Mouse (Mus musculus): Measurements from ENCODE around the gene Eif4b. TPM values are rescaled to one million over a fixed set of nuclear protein-coding genes. Genes with fewer than 3 reads are reported as not detected.
"Not testable (repeated sequence)": the region's sequence is repeated elsewhere in the genome, so short reads cannot be mapped to it uniquely, and the experiment has no call there.

The Eif4b gene
- polyA plus RNA-seq, 2 experiments: 133 to 199 TPM

DNA sequence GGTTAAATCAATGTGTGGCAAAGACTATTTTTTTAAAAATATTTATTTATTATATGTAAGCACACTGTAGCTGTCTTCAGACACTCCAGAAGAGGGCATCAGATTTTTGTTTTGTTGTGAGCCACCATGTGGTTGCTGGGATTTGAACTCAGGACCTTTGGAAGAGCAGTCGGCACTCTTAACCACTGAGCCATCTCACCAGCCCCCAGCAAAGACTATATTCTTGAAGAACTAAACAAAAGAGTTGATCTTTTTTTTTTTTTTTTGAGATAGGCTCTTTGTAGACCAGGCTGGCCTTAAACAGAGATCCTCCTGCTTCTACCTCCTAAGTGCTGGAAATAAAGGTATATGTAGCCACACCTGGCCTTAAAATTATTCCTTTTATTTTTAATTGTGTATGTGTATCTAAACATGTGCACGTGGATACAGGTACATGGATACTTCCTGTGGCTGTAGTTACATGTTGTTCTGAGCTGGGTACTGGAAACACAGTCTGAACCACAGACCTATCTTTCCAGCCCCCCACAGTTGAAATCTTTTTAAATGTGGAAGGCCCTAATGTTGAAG, 3.6 kb downstream of the Eif4b start:
- 91% methylated on average over 2 of the region's 2 CpGs for WGBS

DNA sequence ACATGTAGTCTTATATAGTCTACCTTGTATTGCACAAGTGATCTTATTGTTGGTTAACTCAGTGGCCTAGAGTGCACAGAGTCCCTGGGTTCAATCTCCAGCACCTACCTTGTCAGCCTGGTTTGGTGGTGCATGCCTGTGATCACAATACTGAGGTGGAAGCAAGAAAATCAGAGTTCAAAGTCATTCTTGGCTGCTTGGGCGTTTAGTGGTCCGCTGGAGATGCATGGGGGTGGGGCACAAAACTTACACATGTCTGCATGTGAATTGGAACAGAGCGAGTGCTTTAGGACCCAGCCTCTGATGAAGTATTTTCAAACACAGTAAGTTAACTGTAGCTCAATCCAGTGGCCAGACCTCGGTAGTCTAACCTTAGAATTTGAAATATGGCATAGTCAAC, 5.6 kb downstream of the Eif4b start:
- H3K4me2 ChIP-seq (replicated peaks; ENCODE audit: low read depth, low read length, severe bottlenecking): no peak overlapping the region
- no peak for DNase-seq (ENCODE audit: low spot score)
- ATAC-seq (ENCODE audit: low FRiP score, low read depth): no peak
- H3K9me3 ChIP-seq (ENCODE audit: control insufficient read depth, low read length): no peaks in the 10 kb centered on the region
- no peaks in the 10 kb centered on the region for H3K27me3 ChIP-seq (ENCODE audit: control insufficient read depth, insufficient read depth, low read length)
- no peak overlapping the region for H3K27ac ChIP-seq (replicated peaks; ENCODE audit: low read depth, low read length)
- H3K36me3 ChIP-seq (ENCODE audit: control insufficient read depth, insufficient read depth, low read length): peaks cover 30% of the 10 kb centered on the region
- H3K9ac ChIP-seq (ENCODE audit: low read depth, low read length, severe bottlenecking): no peak overlapping the region
- H3K4me3 ChIP-seq (replicated peaks; ENCODE audit: low read length): no peak overlapping the region
- H3K4me1 ChIP-seq (ENCODE audit: control insufficient read depth, insufficient read depth, low read length): peaks cover 12% of the 10 kb centered on the region; the same call in 1 of the 2 replicates
- no peak for TF ChIP-seq POLR2A (IDR thresholded peaks at IDR 0.05; ENCODE audit: borderline replicate concordance, extremely low read depth, insufficient read depth, insufficient read length)
- WGBS: 77% methylated on average over 4 of the region's 4 CpGs

More for the DNA sequence above, 3.6 kb downstream of the Eif4b start:
- Histone ChIP-seq H3K27ac (replicated peaks; ENCODE audit: low read depth, low read length) (no peak overlapping the region), H3K9me3 (ENCODE audit: control insufficient read depth, low read length) (no peaks in the 10 kb centered on the region), H3K4me1 (ENCODE audit: control insufficient read depth, insufficient read depth, low read length) (peaks cover 12% of the 10 kb centered on the region; the same call in 1 of the 2 replicates), H3K9ac (ENCODE audit: low read depth, low read length, severe bottlenecking) (no peak overlapping the region), H3K36me3 (ENCODE audit: control insufficient read depth, insufficient read depth, low read length) (peaks cover 10% of the 10 kb centered on the region), H3K4me2 (replicated peaks; ENCODE audit: low read depth, low read length, severe bottlenecking) (no peak overlapping the region), H3K4me3 (replicated peaks; ENCODE audit: low read length) (no peak overlapping the region), H3K27me3 (ENCODE audit: control insufficient read depth, insufficient read depth, low read length) (no peaks in the 10 kb centered on the region)
- TF ChIP-seq POLR2A (IDR thresholded peaks at IDR 0.05; ENCODE audit: borderline replicate concordance, extremely low read depth, insufficient read depth, insufficient read length): no peak
- no peak for DNase-seq (ENCODE audit: low spot score)
- no peak for ATAC-seq (ENCODE audit: low FRiP score, low read depth)

DNA sequence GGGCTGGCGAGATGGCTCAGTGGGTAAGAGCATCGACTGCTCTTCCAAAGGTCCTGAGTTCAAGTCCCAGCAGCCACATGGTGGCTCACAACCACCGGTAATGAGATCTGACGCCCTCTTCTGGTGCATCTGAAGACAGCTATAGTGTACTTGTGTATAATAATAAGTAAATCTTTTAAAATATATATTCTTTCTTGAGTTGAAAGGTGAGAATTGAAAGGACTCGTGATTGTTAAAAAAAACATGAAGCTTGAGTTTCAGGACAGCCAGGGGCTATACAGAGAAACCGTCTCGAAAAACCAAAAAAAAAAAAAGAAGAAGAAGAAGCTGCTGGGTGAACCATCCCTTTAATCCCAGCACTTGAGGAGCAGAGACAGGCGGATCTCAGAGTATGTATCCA, 6.4 kb downstream of the Eif4b start:
- H3K9ac ChIP-seq (ENCODE audit: low read depth, low read length, severe bottlenecking); H3K9me3 ChIP-seq (ENCODE audit: control insufficient read depth, low read length); ATAC-seq (ENCODE audit: low FRiP score, low read depth); H3K4me2 ChIP-seq (replicated peaks; ENCODE audit: low read depth, low read length, severe bottlenecking); H3K27ac ChIP-seq (replicated peaks; ENCODE audit: low read depth, low read length); H3K4me3 ChIP-seq (replicated peaks; ENCODE audit: low read length); H3K27me3 ChIP-seq (ENCODE audit: control insufficient read depth, insufficient read depth, low read length); DNase-seq (ENCODE audit: low spot score): not testable (repeated sequence)
- peaks cover 37% of the 10 kb centered on the region for H3K36me3 ChIP-seq (ENCODE audit: control insufficient read depth, insufficient read depth, low read length)
- H3K4me1 ChIP-seq (ENCODE audit: control insufficient read depth, insufficient read depth, low read length): peaks cover 10% of the 10 kb centered on the region; the same call in 1 of the 2 replicates
- WGBS: 73% methylated on average over 8 of the region's 8 CpGs

DNA sequence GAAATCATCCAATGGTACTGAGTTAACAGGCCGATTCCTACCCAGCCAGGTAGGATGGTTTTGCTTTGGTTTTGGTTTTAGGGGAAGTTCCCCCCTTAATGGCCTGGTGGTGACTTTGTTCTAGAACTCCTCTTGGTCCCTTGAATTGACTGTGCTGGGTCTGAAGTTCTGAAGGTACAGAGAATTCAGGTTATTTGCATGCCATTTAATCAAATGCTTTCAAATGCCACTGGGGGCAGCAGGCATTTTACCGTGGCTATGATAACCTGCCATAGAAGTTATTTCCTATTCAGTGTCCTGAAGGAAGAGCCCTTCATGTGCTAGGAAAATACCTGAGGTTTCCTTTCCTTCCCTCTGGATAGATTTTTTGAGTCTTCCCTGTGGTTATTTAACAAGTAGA, 6.9 kb downstream of the Eif4b start:
- H3K9ac ChIP-seq (ENCODE audit: low read depth, low read length, severe bottlenecking): no peak overlapping the region
- TF ChIP-seq POLR2A (IDR thresholded peaks at IDR 0.05; ENCODE audit: borderline replicate concordance, extremely low read depth, insufficient read depth, insufficient read length): no peak
- H3K9me3 ChIP-seq (ENCODE audit: control insufficient read depth, low read length): no peaks in the 10 kb centered on the region
- WGBS: 75% methylated on average over 2 of the region's 2 CpGs
- peaks cover 5% of the 10 kb centered on the region; the same call in 1 of the 2 replicates for H3K4me1 ChIP-seq (ENCODE audit: control insufficient read depth, insufficient read depth, low read length)
- H3K36me3 ChIP-seq (ENCODE audit: control insufficient read depth, insufficient read depth, low read length): peaks cover 40% of the 10 kb centered on the region
- ATAC-seq (ENCODE audit: low FRiP score, low read depth) (no peak), DNase-seq (ENCODE audit: low spot score) (no peak)
- no peak overlapping the region for H3K4me2 ChIP-seq (replicated peaks; ENCODE audit: low read depth, low read length, severe bottlenecking)
- H3K4me3 ChIP-seq (replicated peaks; ENCODE audit: low read length): no peak overlapping the region
- H3K27ac ChIP-seq (replicated peaks; ENCODE audit: low read depth, low read length): no peak overlapping the region
- H3K27me3 ChIP-seq (ENCODE audit: control insufficient read depth, insufficient read depth, low read length): no peaks in the 10 kb centered on the region

DNA sequence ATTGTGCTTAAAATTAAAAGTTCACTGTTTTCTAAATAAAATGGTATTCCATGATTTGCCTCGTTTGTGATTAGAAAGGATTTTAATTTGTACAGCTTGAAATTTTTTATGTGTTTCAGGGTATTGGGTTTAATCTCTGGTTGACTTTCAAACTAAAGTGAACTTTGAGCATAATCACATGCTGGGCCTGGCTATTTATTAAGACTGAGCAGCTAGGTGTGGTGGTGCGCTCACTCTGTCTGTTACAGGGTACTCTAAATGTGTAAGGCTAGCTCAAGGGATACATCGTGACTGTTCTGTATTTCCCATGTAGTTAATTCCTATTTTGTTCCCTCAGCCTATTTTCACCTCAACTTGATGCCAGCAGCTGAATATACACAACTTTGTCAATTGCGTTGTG, 8.6 kb downstream of the Eif4b start:
- Histone ChIP-seq H3K27me3 (ENCODE audit: control insufficient read depth, insufficient read depth, low read length) (no peaks in the 10 kb centered on the region), H3K36me3 (ENCODE audit: control insufficient read depth, insufficient read depth, low read length) (peaks cover 55% of the 10 kb centered on the region), H3K9ac (ENCODE audit: low read depth, low read length, severe bottlenecking) (no peak overlapping the region), H3K4me2 (replicated peaks; ENCODE audit: low read depth, low read length, severe bottlenecking) (no peak overlapping the region), H3K4me1 (ENCODE audit: control insufficient read depth, insufficient read depth, low read length) (no peaks in the 10 kb centered on the region), H3K4me3 (replicated peaks; ENCODE audit: low read length) (no peak overlapping the region), H3K9me3 (ENCODE audit: control insufficient read depth, low read length) (no peaks in the 10 kb centered on the region), H3K27ac (replicated peaks; ENCODE audit: low read depth, low read length) (no peak overlapping the region)
- DNase-seq (ENCODE audit: low spot score) (no peak), ATAC-seq (ENCODE audit: low FRiP score, low read depth) (no peak)
- 85% methylated on average over 4 of the region's 4 CpGs for WGBS
- TF ChIP-seq POLR2A (IDR thresholded peaks at IDR 0.05; ENCODE audit: borderline replicate concordance, extremely low read depth, insufficient read depth, insufficient read length): no peak

DNA sequence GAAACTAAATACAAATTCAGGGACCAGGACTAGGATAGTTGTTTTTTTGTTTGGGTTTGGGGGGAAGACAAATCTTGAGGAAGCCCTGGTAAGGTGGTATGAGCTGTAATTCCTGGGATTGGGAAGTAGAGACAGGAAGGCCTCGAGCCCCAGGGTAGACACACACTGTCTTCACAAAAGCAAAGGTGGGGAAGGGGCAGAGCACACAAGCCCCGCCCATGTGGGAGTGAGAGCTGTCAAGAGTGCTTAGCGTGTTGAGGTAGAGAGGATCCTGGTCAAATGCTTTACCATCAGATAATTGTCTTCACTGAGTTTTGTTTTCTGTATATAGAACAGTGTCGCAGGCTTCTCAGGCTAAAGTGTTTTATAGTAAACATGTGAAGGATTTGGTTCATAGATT, 9.5 kb downstream of the Eif4b start:
- no peak for TF ChIP-seq POLR2A (IDR thresholded peaks at IDR 0.05; ENCODE audit: borderline replicate concordance, extremely low read depth, insufficient read depth, insufficient read length)
- Histone ChIP-seq H3K9ac (ENCODE audit: low read depth, low read length, severe bottlenecking) (no peak overlapping the region), H3K27ac (replicated peaks; ENCODE audit: low read depth, low read length) (no peak overlapping the region), H3K4me2 (replicated peaks; ENCODE audit: low read depth, low read length, severe bottlenecking) (no peak overlapping the region), H3K4me1 (ENCODE audit: control insufficient read depth, insufficient read depth, low read length) (no peaks in the 10 kb centered on the region), H3K36me3 (ENCODE audit: control insufficient read depth, insufficient read depth, low read length) (peaks cover 64% of the 10 kb centered on the region), H3K4me3 (replicated peaks; ENCODE audit: low read length) (no peak overlapping the region), H3K27me3 (ENCODE audit: control insufficient read depth, insufficient read depth, low read length) (no peaks in the 10 kb centered on the region), H3K9me3 (ENCODE audit: control insufficient read depth, low read length) (no peaks in the 10 kb centered on the region)
- WGBS: 84% methylated on average over 4 of the region's 4 CpGs
- DNase-seq (ENCODE audit: low spot score): no peak
- ATAC-seq (ENCODE audit: low FRiP score, low read depth): no peak
